Mouse (Mus musculus) hindbrain, embryonic 15.5 days (tissue): Measurements from ENCODE around the gene Kcnk4. TPM values are rescaled to one million over a fixed set of nuclear protein-coding genes. Genes with fewer than 3 reads are reported as not detected.
A peak's percentile ranks its signal among the peaks of the same experiment; 100 is the strongest.
"Not testable (repeated sequence)": the region's sequence is repeated elsewhere in the genome, so short reads cannot be mapped to it uniquely, and the experiment has no call there.

Experiments used
- ATAC-seq: fragments of 200-750 bp; cut with Nextera tagmentation; 2 replicates; pipeline ENCODE4 v1.8.0; 2017; ENCODE audit warnings: low read depth, moderate number of reproducible peaks, moderate TSS enrichment; ENCODE audit not compliant: low FRiP score
- H3K27ac ChIP-seq: fragments of 300-500 bp; sonication (generic); replicated peaks from 2 replicates; pipeline ENCODE4 v1.5.1; 2015; ENCODE audit warnings: mild to moderate bottlenecking, inconsistent platforms
- H3K27me3 ChIP-seq: fragments of 300-500 bp; sonication (generic); 2 replicates; pipeline ENCODE4 v1.6.1; 2015; ENCODE audit warnings: control low read depth, inconsistent platforms
- H3K36me3 ChIP-seq: fragments of 300-500 bp; sonication (generic); 2 replicates; pipeline ENCODE4 v1.6.1; 2015; ENCODE audit warnings: control low read depth, inconsistent platforms
- H3K4me1 ChIP-seq: fragments of 300-500 bp; sonication (generic); replicated peaks from 2 replicates; pipeline ENCODE4 v1.6.1; 2015; ENCODE audit warnings: control low read depth, inconsistent platforms
- H3K4me2 ChIP-seq: fragments of 300-500 bp; sonication (generic); 2 replicates; pipeline ENCODE4 v1.6.1; 2015; ENCODE audit warnings: moderate library complexity, mild to moderate bottlenecking, inconsistent platforms
- H3K4me3 ChIP-seq: fragments of 300-500 bp; sonication (generic); 2 replicates; pipeline ENCODE4 v1.5.1; 2015; ENCODE audit warnings: mild to moderate bottlenecking, inconsistent platforms
- H3K9ac ChIP-seq: fragments of 300-500 bp; sonication (generic); 2 replicates; pipeline ENCODE4 v1.6.1; 2015; ENCODE audit warnings: inconsistent platforms
- H3K9me3 ChIP-seq: fragments of 300-500 bp; sonication (generic); 2 replicates; pipeline ENCODE4 v1.6.1; 2016; ENCODE audit warnings: control low read depth, inconsistent platforms
- WGBS: fragments of 180-500 bp; shearing (Covaris S2); methylation state at CpG from one replicate; pipeline ENCODE4 v1.1.7; 2015; 5-methylcytosine and 5-hydroxymethylcytosine counted together
- polyA plus RNA-seq: library from polyadenylated mRNA; unstranded; fragments of >200 nt; fragmentation: Nextera tagmentation; extraction: Ambion mirVana; gene quantifications from 2 replicates; pipeline ENCODE4 v1.2.1, GENCODE M21; 2015

Kcnk4 gene
- polyA plus RNA-seq, 1 experiment from 2014 or later = 9.0 TPM

- Histone ChIP-seq H3K9me3 (no peaks in the 10 kb centered on the region), H3K9ac (no peak overlapping the region), H3K4me1 (peaks cover 32% of the 10 kb centered on the region), H3K4me3 (no peak overlapping the region), H3K27ac (no peak overlapping the region), H3K36me3 (peaks cover 6% of the 10 kb centered on the region; the same call in 1 of the 2 replicates), H3K4me2 (no peak overlapping the region), H3K27me3 (peaks cover 5% of the 10 kb centered on the region)
- ATAC-seq = no peak
- 92% methylated on average over 4 of the region's 4 CpGs for WGBS
Measured at GRCm38 (mm10) chr19:6918321-6918720, 16.0 kb downstream of the Kcnk4 start.

GRCm38 (mm10) chr19:6916496-6916895 lies 17.8 kb downstream of the Kcnk4 start:
- no peak for ATAC-seq
- H3K4me1 ChIP-seq = peaks cover 26% of the 10 kb centered on the region
- H3K9me3 ChIP-seq = no peaks in the 10 kb centered on the region
- no peak overlapping the region for H3K4me2 ChIP-seq
- no peak overlapping the region for H3K9ac ChIP-seq
- H3K27ac ChIP-seq = no peak overlapping the region
- no peak overlapping the region for H3K4me3 ChIP-seq
- H3K27me3 ChIP-seq = no peaks in the 10 kb centered on the region
- peaks cover 25% of the 10 kb centered on the region for H3K36me3 ChIP-seq
- WGBS = 89% methylated on average over 4 of the region's 4 CpGs

GRCm38 (mm10) chr19:6915276-6915675 lies 19.0 kb downstream of the Kcnk4 start:
- Histone ChIP-seq H3K36me3 (peaks cover 27% of the 10 kb centered on the region), H3K9me3 (no peaks in the 10 kb centered on the region), H3K9ac (no peak overlapping the region), H3K4me2 (no peak overlapping the region), H3K4me1 (peaks cover 27% of the 10 kb centered on the region), H3K4me3 (no peak overlapping the region), H3K27me3 (no peaks in the 10 kb centered on the region), H3K27ac (no peak overlapping the region)
- ATAC-seq = no peak
- WGBS = 89% methylated on average over 4 of the region's 4 CpGs

- WGBS = 93% methylated on average over 9 of the region's 9 CpGs
- H3K27ac ChIP-seq = no peak overlapping the region
- H3K9me3 ChIP-seq = no peaks in the 10 kb centered on the region
- H3K36me3 ChIP-seq = peaks cover 27% of the 10 kb centered on the region
- no peak overlapping the region for H3K4me2 ChIP-seq
- no peak overlapping the region for H3K4me3 ChIP-seq
- H3K27me3 ChIP-seq = no peaks in the 10 kb centered on the region
- peaks cover 20% of the 10 kb centered on the region for H3K4me1 ChIP-seq
- ATAC-seq = no peak
- no peak overlapping the region for H3K9ac ChIP-seq
Measured at GRCm38 (mm10) chr19:6914540-6914939, 19.8 kb downstream of the Kcnk4 start.

GRCm38 (mm10) chr19:6913991-6914390 lies 20.3 kb downstream of the Kcnk4 start:
- Histone ChIP-seq H3K4me2 (no peak overlapping the region), H3K4me3 (no peak overlapping the region), H3K4me1 (peaks cover 14% of the 10 kb centered on the region), H3K27me3 (no peaks in the 10 kb centered on the region), H3K36me3 (peaks cover 27% of the 10 kb centered on the region), H3K9ac (no peak overlapping the region), H3K9me3 (no peaks in the 10 kb centered on the region), H3K27ac (no peak overlapping the region)
- no peak for ATAC-seq
- 75% methylated on average over 11 of the region's 11 CpGs for WGBS

GRCm38 (mm10) chr19:6913036-6913435 lies 21.3 kb downstream of the Kcnk4 start:
- peaks cover 24% of the 10 kb centered on the region for H3K4me1 ChIP-seq
- no peak overlapping the region for H3K4me3 ChIP-seq
- peaks cover 27% of the 10 kb centered on the region for H3K36me3 ChIP-seq
- no peak overlapping the region for H3K27ac ChIP-seq
- no peak overlapping the region for H3K4me2 ChIP-seq
- H3K9me3 ChIP-seq = no peaks in the 10 kb centered on the region
- no peaks in the 10 kb centered on the region for H3K27me3 ChIP-seq
- WGBS = 95% methylated on average over 6 of the region's 6 CpGs
- H3K9ac ChIP-seq = no peak overlapping the region
- no peak for ATAC-seq

- Histone ChIP-seq H3K36me3 (peaks cover 27% of the 10 kb centered on the region), H3K27me3 (no peaks in the 10 kb centered on the region), H3K9me3 (no peaks in the 10 kb centered on the region), H3K4me2 (no peak overlapping the region), H3K27ac (no peak overlapping the region), H3K4me1 (peaks cover 30% of the 10 kb centered on the region), H3K9ac (no peak overlapping the region), H3K4me3 (no peak overlapping the region)
- no peak for ATAC-seq
- WGBS = 96% methylated on average over 15 of the region's 15 CpGs
Measured at GRCm38 (mm10) chr19:6912205-6912970, 21.9 kb downstream of the Kcnk4 start.

- Histone ChIP-seq H3K27me3 (no peaks in the 10 kb centered on the region), H3K4me3 (peak overlapping the region; percentile 10; the same call in 1 of the 2 replicates), H3K9me3 (no peaks in the 10 kb centered on the region), H3K4me1 (peaks cover 37% of the 10 kb centered on the region), H3K27ac (no peak overlapping the region), H3K4me2 (peak overlapping the region; percentile 82), H3K36me3 (peaks cover 35% of the 10 kb centered on the region), H3K9ac (0 out of 2 replicates have a peak overlapping the region, but pooled peaks have one; percentile 4)
- WGBS = 87% methylated on average over 19 of the region's 19 CpGs
- ATAC-seq = no peak
Measured at GRCm38 (mm10) chr19:6911101-6912074, 22.9 kb downstream of the Kcnk4 start.

GRCm38 (mm10) chr19:6910306-6910705 lies 24.0 kb downstream of the Kcnk4 start:
- ATAC-seq, H3K9me3 ChIP-seq, H3K27me3 ChIP-seq: not testable (repeated sequence)
- H3K36me3 ChIP-seq = peaks cover 43% of the 10 kb centered on the region
- peak overlapping the region; percentile 52 for H3K4me3 ChIP-seq
- peaks cover 37% of the 10 kb centered on the region for H3K4me1 ChIP-seq
- WGBS = under 1% methylated on average over 30 of the region's 30 CpGs
- H3K9ac ChIP-seq = peak overlapping the region; percentile 70
- peak overlapping the region; percentile 82 for H3K4me2 ChIP-seq
- H3K27ac ChIP-seq = peak overlapping the region; percentile 99

- Histone ChIP-seq H3K9ac (peak within 1 kb of the TSS; percentile 70), H3K27ac (peak within 1 kb of the TSS; percentile 99), H3K36me3 (peaks cover 49% of the 10 kb centered on the region), H3K9me3 (no peaks in the 10 kb centered on the region), H3K4me3 (peak within 1 kb of the TSS; percentile 52), H3K27me3 (no peaks in the 10 kb centered on the region), H3K4me1 (peaks cover 37% of the 10 kb centered on the region), H3K4me2 (peak within 1 kb of the TSS; percentile 82)
- peak; percentile 95 for ATAC-seq
- under 1% methylated on average over 65 of the region's 65 CpGs for WGBS
Measured at GRCm38 (mm10) chr19:6909507-6910289, 24.6 kb downstream of the Kcnk4 start, which contains the start of the genes Trmt112 and Prdx5. Gene Trmt112 (plus strand): TSS chr19:6909698. Gene Prdx5 (minus strand): TSS chr19:6910106.

GRCm38 (mm10) chr19:6909021-6909420 lies 25.3 kb downstream of the Kcnk4 start:
- Histone ChIP-seq H3K4me1 (peaks cover 37% of the 10 kb centered on the region), H3K4me3 (peak overlapping the region; percentile 52), H3K9ac (peak overlapping the region; percentile 70), H3K27me3 (no peaks in the 10 kb centered on the region), H3K27ac (peak overlapping the region; percentile 99), H3K36me3 (peaks cover 52% of the 10 kb centered on the region), H3K4me2 (peak overlapping the region; percentile 82), H3K9me3 (no peaks in the 10 kb centered on the region)
- ATAC-seq = no peak
- WGBS = 14% methylated on average over 11 of the region's 11 CpGs
